Mouse (Mus musculus): ENCODE data around the gene Lrba. TPM values are rescaled to one million over a fixed set of nuclear protein-coding genes. Genes with fewer than 3 reads are reported as not detected.

The Lrba gene
- polyA plus RNA-seq, 1 experiment from 2014 or later = 7.0 TPM

DNA sequence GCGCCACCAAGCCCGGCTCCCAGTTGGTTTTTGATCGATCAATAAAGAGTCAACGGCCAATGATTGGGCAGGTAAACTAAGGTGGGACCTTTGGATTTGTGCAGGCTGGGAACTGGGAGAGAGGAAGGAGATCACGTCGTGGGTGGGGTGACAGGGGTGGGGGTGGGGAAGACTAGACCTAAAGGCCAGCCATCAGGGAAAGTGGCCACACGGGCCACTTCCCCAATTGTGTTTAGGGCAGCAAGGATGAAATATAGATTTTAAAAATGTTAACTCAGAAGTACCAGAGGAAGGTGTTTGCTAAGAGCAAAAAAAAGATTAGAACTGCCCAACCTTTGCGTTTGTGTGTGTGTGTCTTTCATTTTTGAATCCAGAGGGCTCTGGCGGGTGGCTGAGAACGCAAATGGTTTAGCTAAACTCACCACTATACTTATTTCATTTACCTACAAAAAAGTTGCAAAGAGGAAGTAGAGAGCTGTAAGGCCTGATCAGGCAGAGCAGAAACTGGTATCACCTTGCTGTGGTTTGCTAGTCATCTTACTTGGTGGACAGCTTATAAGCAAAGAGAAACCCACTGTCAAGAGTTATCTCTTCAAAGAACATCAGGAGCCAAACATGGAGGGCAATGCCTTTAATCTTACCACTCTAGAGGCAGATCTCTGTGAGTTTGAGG, 14.1 kb upstream of the Lrba start:
- no peak overlapping the region for H3K27ac ChIP-seq
- no peaks in the 10 kb centered on the region for H3K9me3 ChIP-seq
- no peaks in the 10 kb centered on the region for H3K4me1 ChIP-seq (replicated peaks)
- H3K4me3 ChIP-seq (replicated peaks) = no peak overlapping the region
- H3K27me3 ChIP-seq = no peaks in the 10 kb centered on the region
- no peak overlapping the region for H3K4me2 ChIP-seq (replicated peaks)
- no peak overlapping the region for H3K9ac ChIP-seq (replicated peaks)
- H3K36me3 ChIP-seq = no peaks in the 10 kb centered on the region
- ATAC-seq = no peak
- 93% methylated on average over 10 of the region's 10 CpGs for WGBS

DNA sequence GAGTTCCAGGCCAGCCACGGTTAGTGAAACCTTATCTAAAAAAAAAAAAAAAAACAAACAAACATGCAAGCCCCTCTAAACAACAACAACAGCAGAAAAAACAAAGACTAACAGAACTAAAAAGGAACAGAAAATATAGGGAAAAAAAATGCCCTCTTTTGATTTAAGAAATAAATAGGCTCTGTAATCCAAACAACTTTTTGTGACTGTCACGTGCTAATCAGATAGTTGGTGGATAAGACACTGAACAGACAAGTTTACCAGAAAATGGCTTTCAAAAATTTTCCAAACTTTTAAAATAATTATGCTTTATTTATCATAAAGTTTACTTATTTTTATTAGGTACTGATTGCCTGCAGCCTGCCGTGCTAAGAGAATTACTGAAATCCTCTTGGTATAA, 13.5 kb upstream of the Lrba start:
- Histone ChIP-seq H3K9me3 (no peaks in the 10 kb centered on the region), H3K4me2 (replicated peaks) (no peak overlapping the region), H3K9ac (replicated peaks) (no peak overlapping the region), H3K27me3 (no peaks in the 10 kb centered on the region), H3K4me3 (replicated peaks) (no peak overlapping the region), H3K27ac (no peak overlapping the region), H3K4me1 (replicated peaks) (no peaks in the 10 kb centered on the region), H3K36me3 (no peaks in the 10 kb centered on the region)
- WGBS = 96% methylated on average over 3 of the region's 3 CpGs
- no peak for ATAC-seq

DNA sequence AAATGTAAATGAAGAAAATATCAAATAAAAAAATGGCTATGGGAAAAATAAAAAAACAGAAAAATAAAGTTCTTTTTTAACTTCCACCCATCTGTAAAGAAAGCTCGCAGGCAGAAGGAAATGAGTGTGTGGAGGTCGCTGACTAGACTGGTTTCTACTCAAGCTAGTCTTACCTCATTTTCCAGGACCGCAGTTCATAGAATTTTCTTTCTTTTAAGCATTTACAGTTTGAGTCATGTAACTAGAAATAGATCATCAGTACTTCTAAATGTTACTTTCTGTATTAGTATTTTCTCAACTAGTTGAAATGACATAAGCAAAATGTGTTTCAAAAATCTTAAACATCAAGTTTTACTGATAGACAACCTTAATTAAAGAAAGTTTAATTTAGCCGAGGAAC, 10.2 kb upstream of the Lrba start:
- Histone ChIP-seq H3K4me3 (replicated peaks) (no peak overlapping the region), H3K27me3 (no peaks in the 10 kb centered on the region), H3K36me3 (no peaks in the 10 kb centered on the region), H3K9ac (replicated peaks) (no peak overlapping the region), H3K9me3 (no peaks in the 10 kb centered on the region), H3K4me1 (replicated peaks) (no peaks in the 10 kb centered on the region), H3K4me2 (replicated peaks) (no peak overlapping the region), H3K27ac (no peak overlapping the region)
- ATAC-seq = no peak
- WGBS = 88% methylated on average over 4 of the region's 4 CpGs

DNA sequence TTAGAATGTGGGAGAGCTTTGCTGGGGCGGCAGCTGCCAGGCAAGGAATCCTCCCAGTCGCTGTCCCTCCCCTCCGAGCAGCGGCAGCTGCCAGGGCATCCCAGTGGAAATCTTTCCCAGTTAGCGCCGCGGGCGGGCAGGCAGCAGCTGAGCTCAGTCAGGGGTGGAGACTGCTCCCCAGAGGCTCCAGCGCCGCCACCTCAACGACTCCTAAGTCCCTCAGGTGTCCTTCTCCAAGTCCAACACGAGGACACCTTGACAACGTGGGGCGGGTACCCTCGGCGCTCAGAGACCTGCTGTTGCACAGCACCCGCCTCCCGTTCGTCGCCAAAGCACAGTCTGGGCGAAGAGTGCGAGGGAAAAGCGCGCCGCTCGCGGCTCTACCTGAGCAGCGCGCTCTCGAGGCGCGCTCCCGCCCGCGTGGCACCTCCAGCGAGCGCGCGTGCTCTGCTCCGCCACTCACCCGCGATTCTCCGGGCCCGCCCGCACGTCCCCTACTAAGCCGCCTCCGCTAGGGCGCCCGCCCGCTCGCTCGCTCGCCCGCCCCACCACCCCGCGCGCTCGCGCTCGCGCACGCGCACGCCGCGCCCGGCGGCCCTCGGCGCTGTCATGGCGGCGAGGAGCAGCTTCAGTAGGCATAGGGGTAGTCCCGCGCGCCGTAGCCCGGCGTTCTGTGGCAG, 706 bp upstream of the Lrba start:
- under 1% methylated on average over 74 of the region's 79 CpGs for WGBS
- H3K4me3 ChIP-seq (replicated peaks) = peak overlapping the region; percentile 76
- H3K4me2 ChIP-seq (replicated peaks) = peak overlapping the region; percentile 80
- H3K9ac ChIP-seq (replicated peaks) = peak overlapping the region; percentile 84
- no peaks in the 10 kb centered on the region for H3K9me3 ChIP-seq
- H3K27ac ChIP-seq = peak overlapping the region; percentile 91
- peaks cover 7% of the 10 kb centered on the region; the same call in 1 of the 2 replicates for H3K27me3 ChIP-seq
- peaks cover 7% of the 10 kb centered on the region for H3K4me1 ChIP-seq (replicated peaks)
- ATAC-seq = peak; percentile 96
- H3K36me3 ChIP-seq = no peaks in the 10 kb centered on the region

DNA sequence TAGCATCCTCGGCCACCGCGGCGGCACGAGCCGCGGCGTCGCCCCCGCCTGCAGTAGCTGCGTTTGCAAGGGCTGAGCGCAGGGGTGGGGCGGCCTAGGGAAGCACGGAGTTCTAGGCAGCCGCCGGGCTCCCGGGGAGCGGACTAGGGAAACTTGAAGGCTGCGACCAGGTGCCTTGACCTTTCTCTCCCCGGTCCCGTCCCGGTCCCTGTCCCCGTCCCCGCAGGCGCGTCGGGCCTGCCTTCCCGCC, 241 bp upstream of the Lrba start:
- ATAC-seq = no peak
- peak overlapping the region; percentile 84 for H3K9ac ChIP-seq (replicated peaks)
- peak overlapping the region; percentile 80 for H3K4me2 ChIP-seq (replicated peaks)
- peaks cover 7% of the 10 kb centered on the region for H3K4me1 ChIP-seq (replicated peaks)
- peaks cover 7% of the 10 kb centered on the region; the same call in 1 of the 2 replicates for H3K27me3 ChIP-seq
- peak overlapping the region; percentile 91 for H3K27ac ChIP-seq
- no peaks in the 10 kb centered on the region for H3K9me3 ChIP-seq
- H3K4me3 ChIP-seq (replicated peaks) = peak overlapping the region; percentile 76
- H3K36me3 ChIP-seq = no peaks in the 10 kb centered on the region
- WGBS = under 1% methylated on average over 28 of the region's 28 CpGs

DNA sequence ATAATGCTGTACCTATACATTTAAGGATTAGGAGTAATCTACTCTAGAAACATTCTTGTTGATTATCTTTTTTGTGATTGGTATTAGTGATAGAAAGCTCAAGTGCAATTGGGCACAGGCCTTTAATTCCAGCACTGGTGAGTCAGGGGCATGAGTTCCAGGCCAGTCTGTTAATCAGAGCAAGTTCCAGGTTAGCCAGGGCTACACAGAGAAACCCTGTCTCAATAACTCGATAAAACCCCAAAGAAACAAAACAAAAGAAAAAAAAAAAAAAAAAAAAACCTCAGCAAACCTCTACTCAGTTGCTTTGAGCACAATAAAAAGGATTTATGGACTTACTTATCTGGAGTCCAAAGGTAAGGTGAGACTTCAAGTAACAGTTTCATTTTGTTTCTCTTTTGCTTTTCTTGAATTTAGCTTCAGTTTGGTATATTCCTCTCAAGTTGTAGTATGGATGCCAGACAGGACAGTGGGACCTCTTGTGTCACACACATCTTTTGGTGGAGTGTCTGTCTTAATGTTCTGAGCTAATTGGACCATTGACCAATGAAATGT, 7.1 kb downstream of the Lrba start:
- Histone ChIP-seq H3K9ac (replicated peaks) (no peak overlapping the region), H3K9me3 (no peaks in the 10 kb centered on the region), H3K27ac (no peak overlapping the region), H3K4me3 (replicated peaks) (no peak overlapping the region), H3K4me1 (replicated peaks) (no peaks in the 10 kb centered on the region), H3K27me3 (no peaks in the 10 kb centered on the region), H3K36me3 (no peaks in the 10 kb centered on the region), H3K4me2 (replicated peaks) (no peak overlapping the region)
- WGBS = 75% methylated on average over 1 of the region's 1 CpGs
- no peak for ATAC-seq

DNA sequence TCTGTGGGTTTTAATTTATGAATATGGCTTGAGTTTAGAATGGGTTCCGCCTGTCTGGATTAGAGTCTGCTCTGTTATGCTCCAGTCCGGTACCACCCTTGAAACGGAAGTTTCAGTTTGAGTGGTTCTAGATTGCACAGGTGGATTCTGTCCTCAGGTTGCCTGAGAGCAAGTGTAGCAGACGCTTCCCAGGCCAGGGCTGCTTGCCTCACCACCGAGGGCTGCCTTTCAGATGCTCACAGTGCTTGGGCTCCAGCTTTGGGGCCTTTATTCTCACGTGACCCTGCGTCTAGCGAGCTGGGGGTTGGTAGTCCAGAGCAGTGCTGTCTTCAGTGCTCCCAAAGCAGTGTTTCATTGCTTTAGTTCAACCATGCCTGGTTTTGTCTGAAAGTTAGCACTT, 22.7 kb downstream of the Lrba start:
- ATAC-seq = no peak
- no peak overlapping the region for H3K9ac ChIP-seq (replicated peaks)
- H3K4me2 ChIP-seq (replicated peaks) = no peak overlapping the region
- H3K36me3 ChIP-seq = no peaks in the 10 kb centered on the region
- no peaks in the 10 kb centered on the region for H3K4me1 ChIP-seq (replicated peaks)
- H3K27ac ChIP-seq = no peak overlapping the region
- no peaks in the 10 kb centered on the region for H3K9me3 ChIP-seq
- no peaks in the 10 kb centered on the region for H3K27me3 ChIP-seq
- WGBS = 71% methylated on average over 8 of the region's 8 CpGs
- no peak overlapping the region for H3K4me3 ChIP-seq (replicated peaks)

DNA sequence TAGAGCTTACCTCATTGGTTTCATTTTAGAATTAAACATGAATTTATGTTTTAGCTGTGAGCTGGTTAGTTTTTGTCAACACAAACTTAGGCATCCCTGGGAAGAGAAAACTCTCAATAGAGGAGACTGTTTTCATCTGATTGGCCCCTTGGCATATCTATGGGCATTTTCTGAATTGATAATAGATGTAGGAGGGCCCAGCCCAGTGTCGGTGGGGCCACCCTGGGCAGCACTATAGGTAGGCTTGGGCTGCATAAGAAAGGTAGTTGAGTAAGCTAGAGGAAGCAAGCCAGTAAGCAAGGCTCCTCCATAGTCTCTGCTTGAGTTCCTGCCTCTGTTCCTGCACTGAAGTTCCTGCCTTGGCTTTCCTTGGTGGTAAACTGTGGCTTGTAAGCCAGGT, 26.7 kb downstream of the Lrba start:
- H3K9me3 ChIP-seq = no peaks in the 10 kb centered on the region
- H3K27me3 ChIP-seq = no peaks in the 10 kb centered on the region
- ATAC-seq = no peak
- no peak overlapping the region for H3K27ac ChIP-seq
- H3K4me3 ChIP-seq (replicated peaks) = no peak overlapping the region
- H3K36me3 ChIP-seq = no peaks in the 10 kb centered on the region
- no peak overlapping the region for H3K4me2 ChIP-seq (replicated peaks)
- WGBS = 73% methylated on average over 1 of the region's 1 CpGs
- no peak overlapping the region for H3K9ac ChIP-seq (replicated peaks)
- no peaks in the 10 kb centered on the region for H3K4me1 ChIP-seq (replicated peaks)

DNA sequence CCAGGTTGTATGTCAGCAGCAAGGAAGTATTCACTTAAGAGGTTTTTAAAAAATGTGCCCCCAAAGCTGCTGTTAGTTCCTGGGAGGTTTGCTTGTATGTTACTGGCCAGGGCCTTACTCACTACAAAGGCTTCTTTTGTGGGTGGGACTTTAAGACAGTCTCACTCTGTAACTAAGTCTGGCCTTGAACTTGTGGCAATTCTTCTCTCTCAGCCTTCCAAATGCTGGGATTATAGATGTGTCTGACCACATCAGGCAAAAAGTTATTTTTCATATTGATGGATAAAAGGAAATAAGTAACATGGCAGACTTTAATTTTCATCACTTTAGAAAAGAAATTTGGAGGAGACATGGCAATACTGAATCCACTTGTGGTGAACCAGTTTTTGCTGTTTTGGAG, 28.1 kb downstream of the Lrba start:
- H3K4me2 ChIP-seq (replicated peaks) = no peak overlapping the region
- H3K9ac ChIP-seq (replicated peaks) = no peak overlapping the region
- no peak overlapping the region for H3K27ac ChIP-seq
- no peaks in the 10 kb centered on the region for H3K4me1 ChIP-seq (replicated peaks)
- no peaks in the 10 kb centered on the region for H3K36me3 ChIP-seq
- no peak overlapping the region for H3K4me3 ChIP-seq (replicated peaks)
- ATAC-seq = no peak
- H3K27me3 ChIP-seq = no peaks in the 10 kb centered on the region
- H3K9me3 ChIP-seq = no peaks in the 10 kb centered on the region

DNA sequence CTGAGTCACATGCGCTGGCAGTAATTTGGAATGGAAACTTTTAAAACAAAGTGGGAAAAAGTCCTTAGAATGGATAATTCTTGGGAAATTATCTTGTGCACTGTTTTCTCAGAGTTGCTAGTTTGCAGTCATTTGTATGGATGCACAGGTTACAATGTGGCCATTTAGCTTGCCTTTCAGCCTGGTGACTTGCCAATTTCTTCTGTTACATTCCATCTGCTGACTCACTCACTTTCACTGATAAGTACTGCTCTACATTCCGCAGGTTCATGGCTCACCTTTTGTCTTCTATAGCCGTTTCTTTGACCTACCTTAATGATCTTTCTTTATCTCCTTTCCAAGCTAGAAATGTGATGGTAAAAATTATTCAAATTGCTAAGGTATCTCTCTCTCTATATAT, 28.6 kb downstream of the Lrba start:
- WGBS = 86% methylated on average over 3 of the region's 3 CpGs
- no peaks in the 10 kb centered on the region for H3K36me3 ChIP-seq
- ATAC-seq = no peak
- H3K9me3 ChIP-seq = no peaks in the 10 kb centered on the region
- H3K4me2 ChIP-seq (replicated peaks) = no peak overlapping the region
- H3K27ac ChIP-seq = no peak overlapping the region
- H3K9ac ChIP-seq (replicated peaks) = no peak overlapping the region
- H3K4me3 ChIP-seq (replicated peaks) = no peak overlapping the region
- no peaks in the 10 kb centered on the region for H3K27me3 ChIP-seq
- no peaks in the 10 kb centered on the region for H3K4me1 ChIP-seq (replicated peaks)

DNA sequence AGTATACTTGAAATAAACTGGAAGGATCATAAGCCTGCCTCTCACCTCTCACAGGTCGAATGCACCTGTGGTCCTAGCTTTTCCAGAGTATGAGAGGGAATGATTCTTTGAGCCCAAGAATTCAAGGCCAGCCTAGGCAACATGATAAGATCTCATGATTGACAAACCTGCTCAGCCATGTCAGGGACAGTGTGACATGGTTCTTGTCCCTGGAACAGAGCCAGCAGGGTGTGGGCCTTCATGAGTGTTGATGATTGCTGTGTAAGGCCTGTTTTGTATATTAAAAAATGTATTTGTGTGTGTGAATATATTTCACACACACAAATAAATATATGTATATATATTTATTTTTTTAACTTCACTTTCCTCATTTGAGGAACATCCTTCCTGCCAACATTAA, 29.3 kb downstream of the Lrba start:
- Histone ChIP-seq H3K27ac (no peak overlapping the region), H3K36me3 (no peaks in the 10 kb centered on the region), H3K4me2 (replicated peaks) (no peak overlapping the region), H3K4me3 (replicated peaks) (no peak overlapping the region), H3K27me3 (no peaks in the 10 kb centered on the region), H3K9ac (replicated peaks) (no peak overlapping the region), H3K9me3 (no peaks in the 10 kb centered on the region), H3K4me1 (replicated peaks) (no peaks in the 10 kb centered on the region)
- WGBS = 76% methylated on average over 1 of the region's 1 CpGs
- no peak for ATAC-seq

DNA sequence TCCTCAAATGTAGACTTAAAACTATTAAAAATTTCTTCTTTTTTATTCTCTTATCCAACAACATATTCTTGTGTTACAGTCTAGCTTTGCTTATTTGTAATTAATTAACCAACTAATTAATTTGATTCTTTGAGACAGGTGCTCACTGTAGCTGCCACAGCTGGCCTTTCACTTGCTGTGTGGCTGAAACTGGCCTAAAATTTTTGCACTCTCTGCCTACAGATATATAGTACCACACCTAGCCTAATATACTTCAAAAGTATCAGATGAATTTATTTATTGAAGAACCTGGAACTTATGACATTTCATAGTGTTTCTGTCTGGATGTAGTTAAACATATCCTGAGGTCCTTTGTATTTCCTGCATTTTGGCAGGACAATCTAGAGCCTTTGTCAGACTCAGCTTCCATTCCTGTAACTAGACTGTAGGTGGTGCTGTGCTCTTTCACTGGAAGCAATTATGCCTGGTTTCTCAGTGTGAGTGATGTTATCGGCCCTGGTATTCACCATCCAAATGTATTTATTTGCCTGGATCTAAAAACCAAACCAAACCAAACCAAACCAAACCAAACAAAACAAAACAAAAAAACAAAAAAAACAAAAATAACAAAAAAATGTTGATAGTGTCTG, 43.7 kb downstream of the Lrba start:
- Histone ChIP-seq H3K27ac (no peak overlapping the region), H3K4me1 (replicated peaks) (no peaks in the 10 kb centered on the region), H3K9me3 (no peaks in the 10 kb centered on the region), H3K36me3 (no peaks in the 10 kb centered on the region), H3K27me3 (no peaks in the 10 kb centered on the region), H3K4me2 (replicated peaks) (no peak overlapping the region), H3K9ac (replicated peaks) (no peak overlapping the region), H3K4me3 (replicated peaks) (no peak overlapping the region)
- ATAC-seq = peak; percentile 71; the same call in 1 of the 2 replicates
- 5% methylated on average over 1 of the region's 1 CpGs for WGBS
